Mouse (Mus musculus) ES-E14 (cell line): ENCODE results near the gene Fem1b. TPM values are rescaled to one million over a fixed set of nuclear protein-coding genes. Genes with fewer than 3 reads are reported as not detected.
A peak's percentile ranks its signal among the peaks of the same experiment; 100 is the strongest.

Source experiments
- DNase-seq: peaks from one replicate; pipeline ENCODE4 v3.0.0-alpha.2; 2013; ENCODE audit warnings: low read depth, low spot score
- H3K27ac ChIP-seq: 2 replicates; pipeline ENCODE4 v1.5.1; 2012; ENCODE audit warnings: low read depth, mild to moderate bottlenecking, low read length, moderate library complexity, mixed read lengths; ENCODE audit not compliant: poor library complexity, insufficient read depth, severe bottlenecking
- H3K36me3 ChIP-seq: 2 replicates; pipeline ENCODE4 v1.6.1; 2012; ENCODE audit warnings: mild to moderate bottlenecking, low read length, moderate library complexity, mixed read lengths; ENCODE audit not compliant: control insufficient read depth, poor library complexity, insufficient read depth, severe bottlenecking
- H3K4me1 ChIP-seq, 2 experiments: fragments of 150-350 bp in 1 of 2; sonication (generic) in 1 of 2; 2 replicates each; pipeline ENCODE4 v1.6.1; 2012; ENCODE audit warnings: low read length in 2 of 2, mild to moderate bottlenecking in 1 of 2, mixed read lengths in 1 of 2; ENCODE audit not compliant: control insufficient read depth in 2 of 2, insufficient read depth in 2 of 2, poor library complexity in 1 of 2
- H3K4me3 ChIP-seq, 2 experiments: fragments of 150-350 bp in 1 of 2; sonication (generic) in 1 of 2; 2 replicates each; pipeline ENCODE4 v1.5.1; 2012; ENCODE audit warnings: low read length in 2 of 2, low read depth in 1 of 2, mild to moderate bottlenecking in 1 of 2, mixed read lengths in 1 of 2; ENCODE audit not compliant: insufficient read depth in 1 of 2, poor library complexity in 1 of 2, severe bottlenecking in 1 of 2
- H3K9ac ChIP-seq: 2 replicates; pipeline ENCODE4 v1.6.1; 2012; ENCODE audit warnings: low read depth, mild to moderate bottlenecking, low read length, mixed read lengths; ENCODE audit not compliant: poor library complexity, insufficient read depth, severe bottlenecking
- H3K9me3 ChIP-seq: fragments of 150-350 bp; sonication (generic); 2 replicates; pipeline ENCODE4 v1.6.1; 2012; ENCODE audit warnings: low read depth, mild to moderate bottlenecking, low read length; ENCODE audit not compliant: control insufficient read depth, insufficient read depth
- CHD2 ChIP-seq: IDR thresholded peaks from 2 replicates; pipeline ENCODE4 v1.6.1; 2014; ENCODE audit warnings: mild to moderate bottlenecking, low read depth, low read length, inconsistent platforms
- HCFC1 ChIP-seq: IDR thresholded peaks from 2 replicates; pipeline ENCODE4 v1.6.1; 2012; ENCODE audit warnings: low read length, inconsistent platforms, borderline replicate concordance; ENCODE audit not compliant: insufficient read depth
- MAFK ChIP-seq: IDR thresholded peaks from 2 replicates; pipeline ENCODE4 v1.6.1; 2014; ENCODE audit warnings: mild to moderate bottlenecking, low read depth, low read length, inconsistent platforms; ENCODE audit not compliant: insufficient read depth
- ZC3H11A ChIP-seq: IDR thresholded peaks from 2 replicates; pipeline ENCODE4 v1.6.1; 2012; ENCODE audit warnings: low read depth, mild to moderate bottlenecking, inconsistent platforms, low read length, borderline replicate concordance
- ZNF384 ChIP-seq: IDR thresholded peaks from 2 replicates; pipeline ENCODE4 v1.6.1; 2012; ENCODE audit warnings: low read depth, low read length, inconsistent platforms
- in situ Hi-C, 2 experiments: fragments of 600-800 bp; cut with MboI; formaldehyde crosslinking; loops; one replicate each; pipeline ENCODE4 v1.15.1; 2025; ENCODE audit warnings: low sequenced_read_pairs in 2 of 2, inconsistent platforms in 1 of 2; ENCODE audit not compliant: unreplicated experiment in 2 of 2
- total RNA-seq: library from RNA; depleted of rRNA; stranded (reverse); fragments of 300-350 nt; gene quantifications from 2 replicates; pipeline ENCODE4 v1.2.3, GENCODE M21; 2012

Fem1b gene
- total RNA-seq, 1 experiment = 94.4 TPM

GRCm38 (mm10) chr9:62838146-62838505 is 26.4 kb upstream of the Fem1b start:
- Histone ChIP-seq H3K4me3 (peak overlapping the region; percentile 59 to 80), H3K27ac (no peak overlapping the region), H3K4me1 (peaks cover 3 to 13% of the 10 kb centered on the region in 2 experiments; a peak in 3 of 4 replicates), H3K9ac (peak overlapping the region; percentile 53; the same call in 1 of the 2 replicates), H3K36me3 (no peaks in the 10 kb centered on the region), H3K9me3 (no peaks in the 10 kb centered on the region)
- no peak for DNase-seq
- TF ChIP-seq ZNF384 = no peak
- no peak for TF ChIP-seq MAFK
- no peak for TF ChIP-seq ZC3H11A
- TF ChIP-seq CHD2 = no peak
- in situ Hi-C loops = no loop called here

GRCm38 (mm10) chr9:62837611-62838010 is 25.9 kb upstream of the Fem1b start:
- no peak overlapping the region for H3K27ac ChIP-seq
- H3K36me3 ChIP-seq = no peaks in the 10 kb centered on the region
- peak overlapping the region in 1 of 2 experiments; percentile 59; a peak in 1 of 4 replicates for H3K4me3 ChIP-seq
- TF ChIP-seq ZC3H11A (no peak), ZNF384 (no peak), CHD2 (no peak), MAFK (no peak), HCFC1 (no peak)
- no peak for DNase-seq
- in situ Hi-C loops = no loop called here
- H3K9ac ChIP-seq = no peak overlapping the region
- H3K4me1 ChIP-seq = peaks cover 3 to 13% of the 10 kb centered on the region in 2 experiments; a peak in 3 of 4 replicates
- H3K9me3 ChIP-seq = no peaks in the 10 kb centered on the region

- no peak for DNase-seq
- Histone ChIP-seq H3K27ac (no peak overlapping the region), H3K9me3 (no peaks in the 10 kb centered on the region), H3K4me1 (peaks cover 5 to 13% of the 10 kb centered on the region in 2 experiments; a peak in 3 of 4 replicates), H3K4me3 (no peak overlapping the region), H3K9ac (no peak overlapping the region), H3K36me3 (no peaks in the 10 kb centered on the region)
- in situ Hi-C loops = no loop called here
- TF ChIP-seq ZNF384 = no peak
Observed at GRCm38 (mm10) chr9:62835705-62836446, 24.1 kb upstream of the Fem1b start.

GRCm38 (mm10) chr9:62834906-62835305 is 23.2 kb upstream of the Fem1b start:
- Histone ChIP-seq H3K36me3 (no peaks in the 10 kb centered on the region), H3K4me3 (no peak overlapping the region), H3K9ac (no peak overlapping the region), H3K27ac (no peak overlapping the region), H3K9me3 (no peaks in the 10 kb centered on the region), H3K4me1 (peaks cover 6 to 16% of the 10 kb centered on the region in 2 experiments; a peak in 3 of 4 replicates)
- TF ChIP-seq HCFC1 = no peak
- TF ChIP-seq MAFK = no peak
- TF ChIP-seq ZC3H11A = no peak
- TF ChIP-seq ZNF384 = no peak
- TF ChIP-seq CHD2 = no peak
- in situ Hi-C loops = no loop called here
- DNase-seq = no peak
